Comparison of ENCODE assay signal across 9 mouse cellular contexts in genomic region chr16:29735371-29736008, GRCm38 (mm10).
A peak's percentile ranks its signal among the peaks of the same experiment; 100 is the strongest.
DNase-seq lines count a peak whose midpoint lies in the region; ATAC-seq and TF ChIP-seq lines count a peak whose summit lies in the region.
"Had no signal": no experiment of that assay in that cellular context is flagged by ENCODE, and none has a peak within 500 bp of the region (broad histone marks: within the 10 kb centered on the region; RNA-seq: fewer than 3 reads in every experiment).

No protein-coding gene starts in this region.

- H3K4me2 ChIP-seq in heart, embryonic 15.5 days = peak overlapping the region; percentile 59; the same call in 1 of the 2 replicates

- H3K9ac ChIP-seq in heart, embryonic 15.5 days = no peak overlapping the region

- no peaks in the 10 kb centered on the region for H3K9me3 ChIP-seq in heart, embryonic 15.5 days (replicated peaks)

- 21% methylated on average over 12 of the region's 12 CpGs for WGBS in heart, embryonic 15.5 days

- no peak for TF ChIP-seq CTCF in gastrocnemius, adult 2 months (IDR thresholded peaks at IDR 0.05)

- H3K4me1 ChIP-seq in heart, embryonic 15.5 days (replicated peaks) = peaks cover 27% of the 10 kb centered on the region

- ATAC-seq in heart, embryonic 15.5 days (replicated peaks; ENCODE audit: insufficient number of reproducible peaks, insufficient read depth, low FRiP score, low read depth) = no peak
- ATAC-seq in megakaryocyte progenitor cell, adult 5-6 weeks (replicated peaks; ENCODE audit: poor library complexity) = peak; percentile 65
- ATAC-seq in activated CD4-positive, CD25-positive, alpha-beta regulatory T cell, adult 4 months = no peak

- intact Hi-C loops in gastrocnemius, adult 2 months (cut with DNase I) = loop anchor here (2.0 kb wide), 1 partner anchor 333 kb away; no protein-coding TSS in a partner anchor
- intact Hi-C loops in left cerebral cortex, postnatal 36 days (cut with DNase I) = loop anchor here (2.0 to 5.0 kb wide), 2 partner anchors 77 to 331 kb away; no protein-coding TSS in a partner anchor

- H3K27ac ChIP-seq in gastrocnemius, adult 2 months = peak overlapping the region; percentile 48
- peak overlapping the region; percentile 79 for H3K27ac ChIP-seq in heart, embryonic 15.5 days

- H3K36me3 ChIP-seq in heart, embryonic 15.5 days = no peaks in the 10 kb centered on the region

- no peak for DNase-seq in gastrocnemius, adult 2 months
- DNase-seq in gastrocnemius, adult 8-10 months (ENCODE audit: low spot score in 2 of 2) = no peak
- DNase-seq in ES-CJ7 (ENCODE audit: low read depth, low spot score) = peak; percentile 64
- no peak for DNase-seq in urinary bladder, postnatal 10 days (ENCODE audit: low spot score)
- no peak for DNase-seq in left cerebral cortex, postnatal 36 days (ENCODE audit: low spot score in 2 of 2)

- peaks cover 46% of the 10 kb centered on the region for H3K27me3 ChIP-seq in heart, embryonic 15.5 days

- no peak overlapping the region for H3K4me3 ChIP-seq in gastrocnemius, adult 2 months
- no peak overlapping the region for H3K4me3 ChIP-seq in heart, embryonic 15.5 days
- H3K4me3 ChIP-seq: erythroblast, embryonic 14.5 days had no signal
